Mouse (Mus musculus) left cerebral cortex, adult 2 months (tissue): ENCODE measurements around the gene 1700029H14Rik. TPM values are rescaled to one million over a fixed set of nuclear protein-coding genes. Genes with fewer than 3 reads are reported as not detected.

Experiments used
- DNase-seq, 2 experiments: peaks; one replicate each; pipeline ENCODE4 v3.0.0; 2021 to 2022; ENCODE audit warnings: low spot score in 2 of 2, mixed read lengths in 1 of 2; ENCODE audit errors: extremely low spot score in 1 of 2
- H3K27ac ChIP-seq: fragments of 200-600 bp; 2 replicates; pipeline ENCODE4 v1.8.1; 2022
- H3K4me3 ChIP-seq: fragments of 200-600 bp; 2 replicates; pipeline ENCODE4 v1.8.1; 2022
- CTCF ChIP-seq: fragments of 200-600 bp; IDR thresholded peaks from 2 replicates; pipeline ENCODE4 v1.8.1; 2022; ENCODE audit warnings: antibody characterized with exemption, mild to moderate bottlenecking, moderate library complexity
- intact Hi-C: fragments of 180-260 bp; cut with DNase I; formaldehyde crosslinking; loops from one replicate; pipeline ENCODE4 v1.15.1; 2025
- total RNA-seq, 2 experiments: library from RNA; stranded (reverse); gene quantifications; 2 replicates each; pipeline ENCODE4 v1.2.3; 2021

The 1700029H14Rik gene
- total RNA-seq, 2 experiments from 2014 or later: 0.38 to 0.77 TPM

DNA sequence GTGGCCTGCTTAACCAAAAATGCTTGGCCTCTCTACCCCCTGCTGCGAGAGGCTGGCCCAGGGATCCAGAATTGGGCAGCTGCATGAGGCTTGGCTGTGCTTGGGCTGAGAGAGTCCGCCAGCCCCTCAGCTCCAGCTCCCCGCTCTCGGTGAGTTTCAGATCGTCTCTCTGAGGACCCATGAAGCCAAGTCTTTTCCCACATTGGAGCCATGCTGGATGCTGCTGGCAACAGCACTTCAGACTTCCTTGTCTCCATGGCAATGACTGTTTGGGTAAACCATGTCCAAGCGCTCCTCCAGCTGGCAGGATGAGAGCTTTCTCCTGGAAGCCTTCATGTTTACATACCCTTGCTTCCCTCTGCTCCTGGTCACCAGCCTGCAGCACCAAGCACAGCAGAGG lies 23.4 kb downstream of the 1700029H14Rik start:
- DNase-seq: peak; percentile 30 to 47
- no peak overlapping the region for H3K4me3 ChIP-seq
- TF ChIP-seq CTCF: peak; percentile 17
- intact Hi-C loops: no loop called here
- no peak overlapping the region for H3K27ac ChIP-seq

GRCm38 (mm10) chr8:13537102-13537501 lies 25.2 kb downstream of the 1700029H14Rik start:
- intact Hi-C loops: no loop called here
- no peak for DNase-seq
- Histone ChIP-seq H3K27ac (no peak overlapping the region), H3K4me3 (no peak overlapping the region)
- no peak for TF ChIP-seq CTCF

- DNase-seq: no peak
- H3K27ac ChIP-seq: no peak overlapping the region
- intact Hi-C loops: no loop called here
- no peak for TF ChIP-seq CTCF
- H3K4me3 ChIP-seq: no peak overlapping the region
Observed at GRCm38 (mm10) chr8:13533123-13533522, 29.1 kb downstream of the 1700029H14Rik start.

DNA sequence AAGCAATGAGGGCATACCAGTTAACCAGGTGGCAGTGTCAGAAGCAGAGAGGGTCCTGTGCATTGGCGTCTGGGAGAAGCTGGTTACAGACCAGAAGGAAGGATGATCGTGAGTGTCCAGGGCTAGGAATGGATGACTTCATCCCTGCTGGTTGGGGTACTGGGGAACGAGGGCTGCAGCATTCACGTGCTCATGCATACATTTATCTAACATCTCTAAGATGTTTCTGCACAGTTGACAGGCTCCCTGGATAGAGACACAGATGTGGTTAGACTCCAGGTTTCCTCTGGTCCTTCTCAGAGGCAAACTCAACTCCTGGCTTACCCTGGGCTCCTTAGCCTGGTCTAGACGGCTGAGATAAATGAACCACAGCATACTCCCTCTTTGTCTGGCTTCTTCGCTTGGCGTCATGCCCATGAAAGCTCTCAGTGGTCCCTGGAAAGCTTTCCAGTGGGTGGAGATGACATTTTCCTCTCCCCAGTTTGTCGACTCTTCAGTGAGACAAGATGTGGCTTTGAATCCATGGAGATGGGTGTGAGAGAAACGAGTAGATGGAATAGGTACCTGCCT lies 30.6 kb downstream of the 1700029H14Rik start:
- DNase-seq: no peak
- no peak for TF ChIP-seq CTCF
- Histone ChIP-seq H3K4me3 (no peak overlapping the region), H3K27ac (no peak overlapping the region)
- intact Hi-C loops: no loop called here

- intact Hi-C loops: no loop called here
- no peak for TF ChIP-seq CTCF
- DNase-seq: peak in 1 of 2 experiments; percentile 53
- H3K27ac ChIP-seq: 0 out of 2 replicates have a peak overlapping the region, but pooled peaks have one; percentile 41
- H3K4me3 ChIP-seq: no peak overlapping the region
Observed at GRCm38 (mm10) chr8:13530941-13531340, 31.3 kb downstream of the 1700029H14Rik start.

DNA sequence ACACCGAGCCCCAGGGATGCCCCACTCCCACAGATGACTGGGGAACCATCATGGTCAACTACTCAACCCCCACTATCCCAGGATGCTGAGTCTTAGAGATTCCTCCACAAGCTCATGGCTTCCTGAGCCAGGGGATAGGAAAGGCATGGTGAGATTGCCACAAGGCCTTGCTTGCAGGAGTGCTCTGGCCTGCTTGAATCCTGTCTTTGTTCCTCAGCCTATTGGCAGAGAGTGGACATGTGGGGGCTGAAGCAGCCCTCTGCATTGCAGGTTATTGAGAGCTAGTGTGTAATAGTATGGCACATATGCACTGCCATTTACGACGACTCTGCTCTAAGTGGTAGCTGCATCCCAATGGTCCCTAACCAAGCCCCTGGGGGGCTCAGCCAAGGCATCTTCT lies 31.9 kb downstream of the 1700029H14Rik start:
- intact Hi-C loops: no loop called here
- Histone ChIP-seq H3K4me3 (no peak overlapping the region), H3K27ac (0 out of 2 replicates have a peak overlapping the region, but pooled peaks have one; percentile 41)
- TF ChIP-seq CTCF: no peak
- DNase-seq: no peak

DNA sequence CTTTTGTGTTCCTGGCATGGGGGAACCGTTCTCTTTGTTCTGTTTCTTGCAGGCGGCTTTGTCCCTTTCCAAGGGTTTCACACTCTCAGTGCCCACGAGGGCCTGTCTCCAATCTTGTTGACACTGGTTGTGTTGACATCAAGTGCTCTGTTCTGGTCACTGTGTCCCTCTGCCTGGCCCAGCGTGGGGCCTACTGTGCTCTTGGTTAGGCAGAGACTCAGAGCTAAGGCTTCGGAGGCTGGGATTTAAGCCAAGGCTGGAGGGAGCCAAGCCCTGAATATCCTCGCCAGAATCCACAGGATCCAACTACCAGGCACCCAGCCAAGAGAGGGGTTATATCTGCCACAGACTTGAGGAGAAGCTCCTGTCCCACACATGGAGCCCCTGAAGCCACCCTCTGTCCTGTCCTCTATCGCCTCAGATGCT lies 32.4 kb downstream of the 1700029H14Rik start:
- intact Hi-C loops: no loop called here
- no peak for TF ChIP-seq CTCF
- Histone ChIP-seq H3K4me3 (no peak overlapping the region), H3K27ac (0 out of 2 replicates have a peak overlapping the region, but pooled peaks have one; percentile 41)
- DNase-seq: peak; percentile 36 to 49

- no peak for DNase-seq
- intact Hi-C loops: no loop called here
- no peak overlapping the region for H3K27ac ChIP-seq
- TF ChIP-seq CTCF: no peak; the same call in 1 of the 2 replicates
- no peak overlapping the region for H3K4me3 ChIP-seq
Observed at GRCm38 (mm10) chr8:13529011-13529840, 33.0 kb downstream of the 1700029H14Rik start.

- no peak for TF ChIP-seq CTCF
- Histone ChIP-seq H3K4me3 (no peak overlapping the region), H3K27ac (no peak overlapping the region)
- intact Hi-C loops: no loop called here
- DNase-seq: no peak
Observed at GRCm38 (mm10) chr8:13521392-13521791, 40.9 kb downstream of the 1700029H14Rik start.

DNA sequence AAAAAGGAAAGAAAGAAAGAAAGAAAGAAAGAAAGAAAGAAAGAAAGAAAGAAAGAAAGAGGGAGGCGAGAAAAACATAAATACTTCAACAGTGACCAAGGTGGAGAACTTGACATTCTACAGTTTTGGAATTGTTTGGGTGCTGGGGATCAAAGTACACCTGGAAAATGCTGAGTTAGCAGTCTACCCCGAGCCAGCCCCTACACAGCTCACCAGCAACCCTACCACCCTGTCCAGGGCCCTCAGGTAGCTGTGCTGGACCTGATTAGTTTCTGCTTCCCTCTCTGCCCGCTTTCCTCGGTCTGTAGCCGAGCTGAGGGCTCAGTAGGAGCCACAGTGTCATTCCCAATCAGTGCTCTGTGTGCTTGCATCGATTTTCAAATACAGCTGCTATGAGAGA lies 41.9 kb downstream of the 1700029H14Rik start:
- Histone ChIP-seq H3K27ac (no peak overlapping the region), H3K4me3 (no peak overlapping the region)
- DNase-seq: no peak
- TF ChIP-seq CTCF: no peak
- intact Hi-C loops: no loop called here

- intact Hi-C loops: no loop called here
- H3K4me3 ChIP-seq: no peak overlapping the region
- H3K27ac ChIP-seq: no peak overlapping the region
- TF ChIP-seq CTCF: no peak
- DNase-seq: peak in 1 of 2 experiments; percentile 42
Observed at GRCm38 (mm10) chr8:13519503-13519902, 42.8 kb downstream of the 1700029H14Rik start.

- Histone ChIP-seq H3K4me3 (no peak overlapping the region), H3K27ac (no peak overlapping the region)
- no peak for DNase-seq
- TF ChIP-seq CTCF: no peak
- intact Hi-C loops: no loop called here
Observed at GRCm38 (mm10) chr8:13517284-13517781, 44.9 kb downstream of the 1700029H14Rik start.
